Mouse (Mus musculus): Measurements from ENCODE around the gene Nfat5.

- no peak for TF ChIP-seq CTCF (IDR thresholded peaks at IDR 0.05; ENCODE audit: low read depth)
- no peak for TF ChIP-seq EP300 (IDR thresholded peaks at IDR 0.05; ENCODE audit: low read depth)
These were observed 119.3 kb downstream of the Nfat5 start for GRCm38 (mm10) chr8:107412552-107412951.
